Mouse (Mus musculus) bone marrow, adult 2 months (tissue): ENCODE results near the gene Apbb2. TPM values are rescaled to one million over a fixed set of nuclear protein-coding genes. Genes with fewer than 3 reads are reported as not detected.

Experiments
- H3K27ac ChIP-seq: fragments of 200-500 bp; 2 replicates; pipeline ENCODE4 v1.5.1; 2012; ENCODE audit warnings: low read depth, mild to moderate bottlenecking, control low read depth, inconsistent platforms, low read length; ENCODE audit not compliant: control insufficient read depth, poor library complexity, insufficient read depth
- H3K4me1 ChIP-seq: fragments of 200-500 bp; 2 replicates; pipeline ENCODE4 v1.6.1; 2011; ENCODE audit warnings: low read length; ENCODE audit not compliant: control insufficient read depth, insufficient read depth
- H3K4me3 ChIP-seq: fragments of 200-500 bp; replicated peaks from 2 replicates; pipeline ENCODE3; 2011; ENCODE audit warnings: mild to moderate bottlenecking, low read depth, low read length, control low read depth; ENCODE audit not compliant: control insufficient read depth
- CTCF ChIP-seq: fragments of 200-500 bp; IDR thresholded peaks from 2 replicates; pipeline ENCODE4 v1.5.1; 2011; ENCODE audit warnings: low read length, control low read depth; ENCODE audit not compliant: control insufficient read depth, insufficient read depth
- POLR2A ChIP-seq: fragments of 200-500 bp; IDR thresholded peaks from 2 replicates; pipeline ENCODE4 v1.6.1; 2011; ENCODE audit warnings: low read depth, mild to moderate bottlenecking, control low read depth, low read length, borderline replicate concordance; ENCODE audit not compliant: control insufficient read depth
- WGBS: fragments of 180-500 bp; shearing (Covaris S2); methylation state at CpG from one replicate; pipeline ENCODE4 v1.1.7; 2018; 5-methylcytosine and 5-hydroxymethylcytosine counted together
- polyA plus RNA-seq: library from polyadenylated mRNA; stranded (reverse); fragments of >200 nt; gene quantifications from 2 replicates; pipeline ENCODE4 v1.2.4, GENCODE M21; 2011; ENCODE audit warnings: low replicate concordance; ENCODE audit not compliant: missing spikeins, insufficient read depth, insufficient read length

Gene Apbb2
- polyA plus RNA-seq, 1 experiment = 6.6 TPM

- WGBS = 71% methylated on average over 4 of the region's 4 CpGs
Observed at GRCm38 (mm10) chr5:66423466-66423865, 195.1 kb downstream of the Apbb2 start.

DNA sequence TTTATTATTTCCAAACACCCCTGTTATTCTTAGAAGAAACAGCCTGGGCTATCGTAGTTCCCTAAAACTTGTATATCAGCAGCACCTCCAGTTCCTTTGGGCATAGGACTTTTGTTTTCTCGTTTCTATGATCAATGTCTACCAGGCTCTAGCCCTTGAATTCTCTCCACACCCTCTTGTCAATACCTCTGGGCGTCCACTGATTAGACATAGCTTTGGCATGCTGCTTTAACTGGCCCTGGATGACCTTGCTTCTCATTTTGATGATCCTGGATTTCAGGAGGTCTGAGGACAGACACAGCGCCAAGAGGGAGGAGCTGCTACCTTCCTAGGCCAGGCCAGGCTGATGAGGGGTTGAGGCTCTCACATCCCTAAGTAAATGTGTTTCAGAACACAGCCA is 196.6 kb downstream of the Apbb2 start:
- Histone ChIP-seq H3K4me1 (no peaks in the 10 kb centered on the region), H3K4me3 (no peak overlapping the region), H3K27ac (no peak overlapping the region)
- 71% methylated on average over 4 of the region's 4 CpGs for WGBS
- TF ChIP-seq POLR2A (no peak), CTCF (no peak)

More at GRCm38 (mm10) chr5:66423466-66423865, 195.1 kb downstream of the Apbb2 start:
- H3K4me1 ChIP-seq = no peaks in the 10 kb centered on the region
- H3K4me3 ChIP-seq = no peak overlapping the region
- no peak overlapping the region for H3K27ac ChIP-seq
- TF ChIP-seq POLR2A = no peak
- TF ChIP-seq CTCF = no peak

DNA sequence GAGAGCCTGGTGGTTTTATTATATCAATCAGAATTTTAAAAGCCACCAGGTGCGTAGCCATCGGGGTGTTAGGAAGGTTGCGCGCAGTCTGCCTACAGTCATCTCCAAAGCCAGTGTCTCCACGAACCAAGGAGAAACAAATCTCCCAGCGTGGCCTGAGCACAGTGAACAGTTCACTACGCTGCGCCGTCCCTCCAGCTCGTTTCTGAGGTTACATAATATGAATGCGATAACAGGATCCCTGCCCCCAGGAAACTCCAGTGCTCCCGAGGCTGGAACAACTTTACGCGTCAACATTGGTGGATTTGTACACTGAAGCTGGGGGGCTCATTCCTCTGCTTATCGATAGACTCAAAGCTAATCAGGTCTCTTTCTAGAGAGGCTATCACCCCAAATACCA is 197.4 kb downstream of the Apbb2 start:
- WGBS = 86% methylated on average over 15 of the region's 15 CpGs
- TF ChIP-seq POLR2A = no peak
- no peak for TF ChIP-seq CTCF

GRCm38 (mm10) chr5:66420011-66420410 is 198.6 kb downstream of the Apbb2 start:
- TF ChIP-seq POLR2A (no peak), CTCF (no peak)
- 78% methylated on average over 7 of the region's 7 CpGs for WGBS
- Histone ChIP-seq H3K4me1 (no peaks in the 10 kb centered on the region), H3K27ac (no peak overlapping the region), H3K4me3 (no peak overlapping the region)

More for the DNA sequence above, 197.4 kb downstream of the Apbb2 start:
- no peaks in the 10 kb centered on the region for H3K4me1 ChIP-seq
- no peak overlapping the region for H3K27ac ChIP-seq
- no peak overlapping the region for H3K4me3 ChIP-seq

DNA sequence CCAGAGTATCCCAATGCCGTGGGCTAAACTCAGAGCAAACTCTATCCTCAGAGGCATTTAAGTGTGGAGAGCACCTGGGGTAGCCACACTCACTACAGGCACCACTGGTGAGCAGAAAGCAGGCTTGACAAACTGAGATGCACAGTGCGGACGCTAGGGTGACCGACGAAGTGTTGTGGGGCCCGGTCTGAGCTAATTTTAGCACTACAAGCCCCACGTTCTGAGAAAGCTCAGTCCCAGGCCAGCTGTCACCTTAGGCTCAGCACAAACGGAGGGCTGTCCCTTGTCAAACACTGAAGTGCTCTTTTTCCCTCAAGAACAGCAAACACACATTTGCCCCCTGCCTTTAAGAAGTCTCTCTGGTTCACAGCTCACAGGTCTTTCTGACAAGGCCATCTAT is 201.3 kb downstream of the Apbb2 start:
- WGBS = 62% methylated on average over 8 of the region's 8 CpGs
- H3K27ac ChIP-seq = no peak overlapping the region
- TF ChIP-seq CTCF (no peak), POLR2A (no peak)
- H3K4me3 ChIP-seq = no peak overlapping the region
- no peaks in the 10 kb centered on the region for H3K4me1 ChIP-seq

- Histone ChIP-seq H3K4me3 (no peak overlapping the region), H3K4me1 (no peaks in the 10 kb centered on the region), H3K27ac (no peak overlapping the region)
- 75% methylated on average over 7 of the region's 7 CpGs for WGBS
- no peak for TF ChIP-seq CTCF
- TF ChIP-seq POLR2A = no peak
Observed at GRCm38 (mm10) chr5:66415700-66416543, 202.7 kb downstream of the Apbb2 start.

- TF ChIP-seq POLR2A (no peak), CTCF (no peak)
- 80% methylated on average over 9 of the region's 9 CpGs for WGBS
- no peak overlapping the region for H3K27ac ChIP-seq
- H3K4me3 ChIP-seq = no peak overlapping the region
- H3K4me1 ChIP-seq = no peaks in the 10 kb centered on the region
Observed at GRCm38 (mm10) chr5:66415033-66415697, 203.4 kb downstream of the Apbb2 start.

DNA sequence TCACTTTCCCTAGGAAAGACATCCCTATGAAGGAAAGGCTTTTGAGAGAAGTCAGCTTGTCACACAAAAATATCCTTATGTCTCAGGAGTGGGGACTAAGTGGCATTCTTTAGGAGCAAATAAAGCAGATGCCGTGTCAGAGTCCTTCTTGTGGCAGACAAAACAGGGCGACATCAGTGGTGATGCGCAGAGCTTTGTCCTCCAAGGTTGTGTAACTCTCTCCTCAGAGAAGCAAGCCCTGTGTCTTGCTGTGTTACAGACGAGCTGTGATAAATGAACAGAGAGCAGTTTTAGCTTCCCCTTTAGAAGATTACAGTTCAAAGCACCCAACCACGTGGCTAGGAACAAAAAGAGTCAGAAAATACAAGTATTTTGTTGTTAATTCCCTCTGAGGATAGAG is 205.2 kb downstream of the Apbb2 start:
- WGBS = 56% methylated on average over 5 of the region's 5 CpGs
- Histone ChIP-seq H3K4me1 (no peaks in the 10 kb centered on the region), H3K4me3 (no peak overlapping the region), H3K27ac (no peak overlapping the region)
- TF ChIP-seq POLR2A (no peak), CTCF (no peak)
